Mouse (Mus musculus): ENCODE measurements around the gene Dnmt3c. TPM values are rescaled to one million over a fixed set of nuclear protein-coding genes. Genes with fewer than 3 reads are reported as not detected.
"Not testable (repeated sequence)": the region's sequence is repeated elsewhere in the genome, so short reads cannot be mapped to it uniquely, and the experiment has no call there.

Dnmt3c gene
- polyA plus RNA-seq (2015; fragmentation: Nextera tagmentation; extraction: Ambion mirVana), result 0.81 and 1.1 TPM in 2 replicates

DNA sequence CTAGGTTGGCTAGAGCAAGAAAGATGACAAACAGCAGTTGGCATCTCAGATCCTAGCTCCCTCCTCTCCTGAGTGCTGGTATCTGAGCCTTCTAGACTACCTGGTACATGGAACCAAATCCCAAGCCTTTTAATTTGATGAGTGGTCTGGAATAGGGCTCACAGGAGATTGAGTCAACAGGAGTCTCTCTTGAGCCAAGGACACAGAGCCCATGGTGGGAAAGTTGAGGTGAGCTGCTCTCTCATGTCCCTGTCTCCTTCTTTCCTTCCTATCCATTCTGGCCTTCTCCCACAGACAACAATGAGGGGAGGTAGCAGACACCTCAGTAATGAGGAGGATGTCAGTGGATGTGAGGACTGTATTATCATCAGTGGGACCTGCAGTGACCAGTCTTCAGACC, at the start of gene Dnmt3c:
Dnmt3c (plus strand) TSS at position 301 of the 400 bp plus-strand sequence.
- no peaks in the 10 kb centered on the region for H3K9me3 ChIP-seq (replicated peaks; ENCODE audit: control insufficient read depth, low read length)
- H3K9ac ChIP-seq (ENCODE audit: low read depth, low read length), result no peak within 1 kb of the TSS
- ATAC-seq (ENCODE audit: low read depth), result no peak
- no peaks in the 10 kb centered on the region for H3K27me3 ChIP-seq (ENCODE audit: control insufficient read depth, insufficient read depth, low read depth, low read length)
- no peak within 1 kb of the TSS for H3K4me2 ChIP-seq (ENCODE audit: low read depth, low read length)
- H3K4me1 ChIP-seq (ENCODE audit: control insufficient read depth, low read depth, low read length), result no peaks in the 10 kb centered on the region
- H3K4me3 ChIP-seq (ENCODE audit: low read depth, low read length), result no peak within 1 kb of the TSS
- H3K36me3 ChIP-seq (ENCODE audit: control insufficient read depth, insufficient read depth), result no peaks in the 10 kb centered on the region
- no peak within 1 kb of the TSS for H3K27ac ChIP-seq (ENCODE audit: low read length)

DNA sequence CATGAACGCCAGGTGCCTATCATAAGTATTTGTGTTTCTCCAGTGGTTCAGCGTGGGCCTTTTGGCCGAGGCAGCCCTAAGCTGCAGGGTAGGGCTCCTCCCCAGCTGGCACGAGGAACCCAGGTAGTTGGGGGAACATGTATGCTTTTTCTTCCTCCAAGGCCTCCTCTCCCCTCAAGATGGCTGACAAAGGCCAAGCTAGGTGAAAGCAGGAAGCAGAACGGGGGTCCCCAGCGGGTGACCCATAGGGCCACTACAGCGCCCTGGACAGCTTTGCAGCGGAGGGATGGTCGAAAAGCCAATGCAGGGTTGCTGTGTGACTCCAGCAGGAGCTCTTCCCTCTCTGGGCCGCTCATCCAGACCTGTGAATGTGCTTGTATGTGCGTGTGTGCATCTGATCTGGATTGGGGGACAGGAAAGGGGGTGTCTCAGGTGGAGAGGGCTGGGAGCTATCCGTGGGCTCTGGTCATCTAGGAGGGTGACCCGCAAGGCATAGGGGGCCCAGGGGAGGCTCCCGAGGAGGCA, 47.6 kb upstream of the Dnmt3c start:
- 0 out of 2 replicates have a peak, but pooled peaks have one; percentile 2 for ATAC-seq (ENCODE audit: low read depth)
- no peak overlapping the region for H3K27ac ChIP-seq (ENCODE audit: low read length)
- 22% methylated on average over 14 of the region's 14 CpGs for WGBS (ENCODE audit: insufficient replicate concordance)

DNA sequence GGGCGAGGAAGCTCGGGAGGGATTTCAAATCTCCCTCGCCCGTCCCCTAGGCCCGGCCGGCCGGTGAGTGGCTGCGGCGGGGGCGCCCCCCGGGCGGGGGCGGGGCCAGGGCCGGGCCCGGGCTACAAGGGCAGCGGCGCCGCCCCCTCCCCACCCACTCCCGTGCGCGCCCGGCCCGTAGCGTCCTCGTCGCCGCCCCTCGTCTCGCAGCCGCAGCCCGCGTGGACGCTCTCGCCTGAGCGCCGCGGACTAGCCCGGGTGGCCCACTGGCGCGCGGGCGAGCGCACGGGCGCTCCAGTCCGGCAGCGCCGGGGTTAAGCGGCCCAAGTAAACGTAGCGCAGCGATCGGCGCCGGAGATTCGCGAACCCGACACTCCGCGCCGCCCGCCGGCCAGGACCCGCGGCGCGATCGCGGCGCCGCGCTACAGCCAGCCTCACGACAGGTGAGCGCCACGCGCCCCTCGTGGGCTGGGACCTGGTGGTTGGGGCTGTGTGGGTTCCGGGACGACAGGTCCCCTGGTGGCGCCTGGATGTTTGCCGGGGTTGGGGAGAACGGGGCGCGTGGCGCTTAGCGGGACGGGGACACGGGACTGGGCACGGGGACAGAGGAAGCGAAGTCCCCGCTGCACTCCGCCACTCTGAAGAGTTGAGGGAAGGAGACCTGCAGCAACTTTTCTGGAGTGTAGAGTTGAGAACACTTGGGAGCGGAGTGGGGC, 47.0 kb upstream of the Dnmt3c start, which contains the start of gene Dnmt3b:
Dnmt3b (plus strand) TSS at position 153 of the 716 bp plus-strand sequence.
- Histone ChIP-seq H3K9ac (ENCODE audit: low read depth, low read length) (peak within 1 kb of the TSS; percentile 64), H3K4me1 (ENCODE audit: control insufficient read depth, low read depth, low read length) (peaks cover 4% of the 10 kb centered on the region), H3K4me3 (ENCODE audit: low read depth, low read length) (peak within 1 kb of the TSS; percentile 74), H3K4me2 (ENCODE audit: low read depth, low read length) (peak within 1 kb of the TSS; percentile 90), H3K9me3 (replicated peaks; ENCODE audit: control insufficient read depth, low read length) (no peaks in the 10 kb centered on the region), H3K27ac (ENCODE audit: low read length) (no peak within 1 kb of the TSS), H3K27me3 (ENCODE audit: control insufficient read depth, insufficient read depth, low read depth, low read length) (peaks cover 15% of the 10 kb centered on the region), H3K36me3 (ENCODE audit: control insufficient read depth, insufficient read depth) (no peaks in the 10 kb centered on the region)
- under 1% methylated on average over 84 of the region's 93 CpGs for WGBS (ENCODE audit: insufficient replicate concordance)
- ATAC-seq (ENCODE audit: low read depth), result peak; percentile 79

More for the DNA sequence above, 47.6 kb upstream of the Dnmt3c start:
- H3K4me3 ChIP-seq (ENCODE audit: low read depth, low read length), result peak overlapping the region; percentile 74
- H3K27me3 ChIP-seq (ENCODE audit: control insufficient read depth, insufficient read depth, low read depth, low read length), result peaks cover 15% of the 10 kb centered on the region
- H3K4me2 ChIP-seq (ENCODE audit: low read depth, low read length), result peak overlapping the region; percentile 90
- H3K9me3 ChIP-seq (replicated peaks; ENCODE audit: control insufficient read depth, low read length), result no peaks in the 10 kb centered on the region
- H3K9ac ChIP-seq (ENCODE audit: low read depth, low read length), result peak overlapping the region; percentile 64
- H3K4me1 ChIP-seq (ENCODE audit: control insufficient read depth, low read depth, low read length), result peaks cover 4% of the 10 kb centered on the region
- no peaks in the 10 kb centered on the region for H3K36me3 ChIP-seq (ENCODE audit: control insufficient read depth, insufficient read depth)

DNA sequence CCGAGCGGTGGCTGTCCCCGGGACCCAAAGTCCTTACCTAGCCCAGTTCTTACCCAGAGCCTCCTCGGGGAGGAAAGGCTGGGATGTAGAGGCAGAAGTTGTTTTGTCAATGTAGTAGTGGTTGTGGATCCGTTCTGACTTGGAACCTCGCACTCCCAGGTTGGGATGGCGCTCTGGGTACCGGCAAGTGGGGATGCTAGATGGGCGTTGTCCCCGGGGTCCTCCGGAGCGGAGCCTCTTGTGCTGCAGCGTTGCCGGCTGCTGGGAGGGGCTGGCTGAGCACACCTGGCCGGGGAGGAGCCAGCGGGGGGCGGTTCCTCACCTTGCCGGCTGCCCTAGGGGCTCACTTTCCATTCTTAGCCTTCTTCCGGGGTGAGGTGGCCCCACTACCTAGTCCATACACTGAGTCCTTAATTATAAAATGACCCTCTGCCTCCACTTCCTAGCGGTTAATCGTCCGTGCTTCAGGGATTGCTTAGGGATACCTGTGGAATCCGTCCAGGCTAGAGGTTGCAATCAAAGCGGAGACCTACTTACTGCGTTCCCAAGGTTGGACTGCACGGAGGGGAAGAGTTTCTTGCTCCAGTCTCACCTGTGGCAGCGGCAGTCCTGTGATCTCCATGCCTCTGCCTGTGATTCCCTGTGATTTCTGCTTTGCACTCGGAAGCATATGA, 46.3 kb upstream of the Dnmt3c start:
- no peak overlapping the region for H3K27ac ChIP-seq (ENCODE audit: low read length)
- H3K9me3 ChIP-seq (replicated peaks; ENCODE audit: control insufficient read depth, low read length), result no peaks in the 10 kb centered on the region
- H3K9ac ChIP-seq (ENCODE audit: low read depth, low read length), result peak overlapping the region; percentile 64
- H3K4me3 ChIP-seq (ENCODE audit: low read depth, low read length), result peak overlapping the region; percentile 74
- peaks cover 15% of the 10 kb centered on the region for H3K27me3 ChIP-seq (ENCODE audit: control insufficient read depth, insufficient read depth, low read depth, low read length)
- peak overlapping the region; percentile 90 for H3K4me2 ChIP-seq (ENCODE audit: low read depth, low read length)
- WGBS (ENCODE audit: insufficient replicate concordance), result 3% methylated on average over 28 of the region's 28 CpGs
- H3K4me1 ChIP-seq (ENCODE audit: control insufficient read depth, low read depth, low read length), result peaks cover 4% of the 10 kb centered on the region
- ATAC-seq (ENCODE audit: low read depth), result no peak
- no peaks in the 10 kb centered on the region for H3K36me3 ChIP-seq (ENCODE audit: control insufficient read depth, insufficient read depth)

DNA sequence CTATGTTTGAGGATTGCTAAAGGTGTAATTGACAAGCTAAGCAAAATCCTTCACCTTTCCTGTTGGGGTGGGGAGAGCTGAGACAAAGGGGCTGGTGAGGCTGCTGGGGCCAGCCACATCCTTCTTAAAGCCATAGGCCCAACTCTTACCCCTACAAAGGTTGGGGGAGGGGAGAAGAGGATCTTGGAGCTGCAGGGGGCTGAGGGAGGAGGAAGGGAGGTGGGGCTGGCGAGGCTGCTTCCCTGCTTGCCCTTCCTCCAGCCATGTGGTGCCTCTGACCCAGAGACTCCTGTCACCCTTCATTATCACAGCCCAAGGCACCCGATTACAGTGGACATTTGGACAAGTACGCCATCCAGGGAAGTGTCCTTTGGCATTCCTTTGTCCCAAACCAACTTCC, 44.8 kb upstream of the Dnmt3c start:
- H3K9me3 ChIP-seq (replicated peaks; ENCODE audit: control insufficient read depth, low read length), result no peaks in the 10 kb centered on the region
- peaks cover 4% of the 10 kb centered on the region for H3K4me1 ChIP-seq (ENCODE audit: control insufficient read depth, low read depth, low read length)
- no peaks in the 10 kb centered on the region for H3K36me3 ChIP-seq (ENCODE audit: control insufficient read depth, insufficient read depth)
- peaks cover 15% of the 10 kb centered on the region for H3K27me3 ChIP-seq (ENCODE audit: control insufficient read depth, insufficient read depth, low read depth, low read length)
- no peak overlapping the region for H3K27ac ChIP-seq (ENCODE audit: low read length)
- ATAC-seq (ENCODE audit: low read depth), result no peak
- no peak overlapping the region for H3K9ac ChIP-seq (ENCODE audit: low read depth, low read length)
- WGBS (ENCODE audit: insufficient replicate concordance), result 48% methylated on average over 3 of the region's 3 CpGs
- H3K4me2 ChIP-seq (ENCODE audit: low read depth, low read length), result no peak overlapping the region
- H3K4me3 ChIP-seq (ENCODE audit: low read depth, low read length), result no peak overlapping the region

DNA sequence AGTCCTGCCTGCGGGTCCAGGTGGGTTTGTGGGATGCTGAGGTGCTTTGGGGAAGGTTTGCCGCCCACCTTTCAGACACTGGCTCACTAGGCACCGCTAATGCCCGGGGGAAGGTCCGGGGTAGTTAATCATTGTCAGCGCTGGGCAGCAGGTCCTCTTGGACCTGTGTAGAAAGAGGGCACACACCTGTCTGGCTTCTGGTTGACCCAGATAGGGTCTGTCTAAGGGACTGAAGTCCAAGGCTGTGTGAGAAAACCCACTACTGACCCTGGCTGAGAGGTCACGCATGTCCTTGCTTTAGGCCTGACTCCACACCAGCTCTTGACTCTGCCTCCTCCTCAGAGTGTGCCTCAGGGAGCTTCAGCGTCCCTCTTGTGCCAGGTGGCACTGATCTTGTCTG, 38.8 kb upstream of the Dnmt3c start:
- H3K4me1 ChIP-seq (ENCODE audit: control insufficient read depth, low read depth, low read length); H3K9me3 ChIP-seq (replicated peaks; ENCODE audit: control insufficient read depth, low read length); H3K27me3 ChIP-seq (ENCODE audit: control insufficient read depth, insufficient read depth, low read depth, low read length); H3K9ac ChIP-seq (ENCODE audit: low read depth, low read length); H3K36me3 ChIP-seq (ENCODE audit: control insufficient read depth, insufficient read depth); H3K27ac ChIP-seq (ENCODE audit: low read length); H3K4me2 ChIP-seq (ENCODE audit: low read depth, low read length); H3K4me3 ChIP-seq (ENCODE audit: low read depth, low read length): not testable (repeated sequence)
- WGBS (ENCODE audit: insufficient replicate concordance), result 76% methylated on average over 6 of the region's 8 CpGs
- ATAC-seq (ENCODE audit: low read depth), result peak; percentile 69

DNA sequence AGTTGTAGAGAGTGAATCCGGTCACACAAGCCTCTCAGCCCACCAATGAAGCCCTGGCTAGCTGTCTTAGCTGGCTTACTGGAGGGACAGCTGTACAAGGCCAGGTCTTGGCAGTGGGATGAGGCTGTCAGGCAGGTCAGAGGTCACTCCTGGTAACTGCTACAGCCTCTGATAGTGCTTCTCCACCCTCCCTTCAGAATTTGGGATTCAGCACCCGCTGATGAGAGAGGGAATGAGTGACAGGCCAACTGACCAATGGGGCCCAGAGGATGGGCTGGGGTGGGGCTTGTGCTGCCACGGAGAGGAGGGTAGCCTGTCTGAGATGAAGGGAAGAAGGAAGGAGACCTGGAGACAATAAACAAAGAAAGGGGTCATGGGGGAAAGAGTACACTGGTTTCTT, 35.8 kb upstream of the Dnmt3c start:
- Histone ChIP-seq H3K4me3 (ENCODE audit: low read depth, low read length) (no peak overlapping the region), H3K4me2 (ENCODE audit: low read depth, low read length) (no peak overlapping the region), H3K4me1 (ENCODE audit: control insufficient read depth, low read depth, low read length) (no peaks in the 10 kb centered on the region), H3K9ac (ENCODE audit: low read depth, low read length) (no peak overlapping the region), H3K27me3 (ENCODE audit: control insufficient read depth, insufficient read depth, low read depth, low read length) (no peaks in the 10 kb centered on the region), H3K9me3 (replicated peaks; ENCODE audit: control insufficient read depth, low read length) (no peaks in the 10 kb centered on the region), H3K27ac (ENCODE audit: low read length) (no peak overlapping the region), H3K36me3 (ENCODE audit: control insufficient read depth, insufficient read depth) (no peaks in the 10 kb centered on the region)
- 48% methylated on average over 3 of the region's 3 CpGs for WGBS (ENCODE audit: insufficient replicate concordance)
- no peak for ATAC-seq (ENCODE audit: low read depth)

DNA sequence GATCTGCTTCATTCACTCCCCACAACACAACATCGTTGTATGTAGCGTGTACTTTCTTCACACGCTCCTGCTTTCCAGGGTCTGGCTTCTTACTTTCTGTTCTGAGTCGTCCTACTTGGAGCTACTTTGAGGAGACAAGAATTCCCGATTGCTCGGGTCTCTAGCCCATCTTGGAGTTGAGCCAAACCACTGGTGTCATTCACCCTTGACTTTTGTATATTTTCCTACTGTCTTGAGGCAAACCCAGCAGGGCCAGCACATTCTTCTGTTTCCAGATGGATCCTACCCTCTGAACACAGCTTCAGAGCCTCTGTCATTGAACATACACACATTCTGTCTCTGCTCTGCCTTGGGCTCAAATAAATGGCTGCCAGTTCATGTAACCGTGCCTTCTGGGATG, 31.1 kb upstream of the Dnmt3c start:
- no peak for ATAC-seq (ENCODE audit: low read depth)
- Histone ChIP-seq H3K27ac (ENCODE audit: low read length) (no peak overlapping the region), H3K4me3 (ENCODE audit: low read depth, low read length) (no peak overlapping the region), H3K9ac (ENCODE audit: low read depth, low read length) (no peak overlapping the region), H3K9me3 (replicated peaks; ENCODE audit: control insufficient read depth, low read length) (no peaks in the 10 kb centered on the region), H3K36me3 (ENCODE audit: control insufficient read depth, insufficient read depth) (no peaks in the 10 kb centered on the region), H3K27me3 (ENCODE audit: control insufficient read depth, insufficient read depth, low read depth, low read length) (no peaks in the 10 kb centered on the region), H3K4me2 (ENCODE audit: low read depth, low read length) (no peak overlapping the region), H3K4me1 (ENCODE audit: control insufficient read depth, low read depth, low read length) (no peaks in the 10 kb centered on the region)
- 63% methylated on average over 7 of the region's 7 CpGs for WGBS (ENCODE audit: insufficient replicate concordance)

Measured in liver, embryonic 16.5 days (tissue).